Mouse (Mus musculus) embryonic facial prominence, embryonic 11.5 days (tissue): ENCODE measurements at regions not wholly inside any gene's neighbourhood (a gene's known extent, or its start where the extent isn't known, plus 50 kb on each side); places are given as distances from the start of the nearest gene placed in this dataset.

Experiments used
- ATAC-seq: fragments of 200-750 bp; cut with Nextera tagmentation; replicated peaks from 2 replicates; pipeline ENCODE4 v1.8.0; 2017; ENCODE audit warnings: low read depth; ENCODE audit not compliant: insufficient number of reproducible peaks, low FRiP score, low TSS enrichment
- DNase-seq: peaks from one replicate; pipeline ENCODE4 v3.0.0-alpha.2; 2015; ENCODE audit warnings: low spot score
- H3K27ac ChIP-seq: fragments of 300-500 bp; sonication (generic); replicated peaks from 2 replicates; pipeline ENCODE4 v1.5.1; 2014; ENCODE audit warnings: mild to moderate bottlenecking, low read depth, low read length, control low read depth
- H3K27me3 ChIP-seq: fragments of 300-500 bp; sonication (generic); 2 replicates; pipeline ENCODE4 v1.6.1; 2014; ENCODE audit warnings: mild to moderate bottlenecking, low read length, moderate library complexity, mixed read lengths; ENCODE audit not compliant: control insufficient read depth, insufficient read depth
- H3K36me3 ChIP-seq: fragments of 300-500 bp; sonication (generic); replicated peaks from 2 replicates; pipeline ENCODE4 v1.6.1; 2014; ENCODE audit warnings: low read depth, mild to moderate bottlenecking, low read length, moderate library complexity, mixed read lengths; ENCODE audit not compliant: control insufficient read depth, insufficient read depth
- H3K4me1 ChIP-seq: fragments of 300-500 bp; sonication (generic); 2 replicates; pipeline ENCODE4 v1.6.1; 2014; ENCODE audit warnings: low read length, mixed read lengths; ENCODE audit not compliant: control insufficient read depth, insufficient read depth
- H3K4me2 ChIP-seq: fragments of 300-500 bp; sonication (generic); 2 replicates; pipeline ENCODE4 v1.6.1; 2014; ENCODE audit warnings: low read depth, mild to moderate bottlenecking, control low read depth, low read length, moderate library complexity
- H3K4me3 ChIP-seq: fragments of 300-500 bp; sonication (generic); 2 replicates; pipeline ENCODE4 v1.5.1; 2014; ENCODE audit warnings: low read depth, low read length, control low read depth
- H3K9ac ChIP-seq: fragments of 300-500 bp; sonication (generic); replicated peaks from 2 replicates; pipeline ENCODE4 v1.6.1; 2014; ENCODE audit warnings: mild to moderate bottlenecking, control low read depth, low read length
- H3K9me3 ChIP-seq: fragments of 300-500 bp; sonication (generic); replicated peaks from 2 replicates; pipeline ENCODE4 v1.6.1; 2016; ENCODE audit warnings: mild to moderate bottlenecking, low read length, inconsistent platforms, mixed read lengths; ENCODE audit not compliant: control insufficient read depth
- WGBS: fragments of 180-500 bp; shearing (Covaris S2); extraction: QIAGEN DNeasy Blood & Tissue Kit; methylation state at CpG from one replicate; pipeline ENCODE4 v1.1.7; 2014; 5-methylcytosine and 5-hydroxymethylcytosine counted together

DNA sequence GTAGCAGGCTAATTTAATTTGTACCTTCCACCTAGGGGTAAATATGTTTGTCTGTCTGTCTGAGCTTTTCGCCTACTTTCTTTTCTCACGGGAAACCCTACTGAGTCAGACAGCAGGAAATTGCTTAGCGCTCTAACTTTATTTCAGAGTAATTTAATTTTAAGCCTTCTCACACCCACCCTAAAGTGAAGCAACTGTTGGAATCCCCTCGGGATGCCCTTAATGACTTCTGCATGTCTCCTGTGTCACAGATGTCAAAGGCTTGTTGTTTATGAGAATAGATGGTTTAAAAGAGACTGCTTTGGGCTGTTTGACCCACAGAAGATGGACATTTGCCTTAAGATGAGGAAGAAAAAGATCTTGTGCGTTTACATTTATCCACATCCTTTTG lies 738.8 kb upstream of the Nr2f1 start:
- H3K4me3 ChIP-seq, result no peak overlapping the region
- no peaks in the 10 kb centered on the region for H3K9me3 ChIP-seq
- DNase-seq (peak; percentile 31), ATAC-seq (no peak)
- H3K9ac ChIP-seq, result no peak overlapping the region
- WGBS, result 13% methylated on average over 5 of the region's 5 CpGs
- no peaks in the 10 kb centered on the region for H3K36me3 ChIP-seq
- no peaks in the 10 kb centered on the region for H3K27me3 ChIP-seq
- no peaks in the 10 kb centered on the region for H3K4me1 ChIP-seq
- H3K4me2 ChIP-seq, result no peak overlapping the region
- H3K27ac ChIP-seq, result no peak overlapping the region

DNA sequence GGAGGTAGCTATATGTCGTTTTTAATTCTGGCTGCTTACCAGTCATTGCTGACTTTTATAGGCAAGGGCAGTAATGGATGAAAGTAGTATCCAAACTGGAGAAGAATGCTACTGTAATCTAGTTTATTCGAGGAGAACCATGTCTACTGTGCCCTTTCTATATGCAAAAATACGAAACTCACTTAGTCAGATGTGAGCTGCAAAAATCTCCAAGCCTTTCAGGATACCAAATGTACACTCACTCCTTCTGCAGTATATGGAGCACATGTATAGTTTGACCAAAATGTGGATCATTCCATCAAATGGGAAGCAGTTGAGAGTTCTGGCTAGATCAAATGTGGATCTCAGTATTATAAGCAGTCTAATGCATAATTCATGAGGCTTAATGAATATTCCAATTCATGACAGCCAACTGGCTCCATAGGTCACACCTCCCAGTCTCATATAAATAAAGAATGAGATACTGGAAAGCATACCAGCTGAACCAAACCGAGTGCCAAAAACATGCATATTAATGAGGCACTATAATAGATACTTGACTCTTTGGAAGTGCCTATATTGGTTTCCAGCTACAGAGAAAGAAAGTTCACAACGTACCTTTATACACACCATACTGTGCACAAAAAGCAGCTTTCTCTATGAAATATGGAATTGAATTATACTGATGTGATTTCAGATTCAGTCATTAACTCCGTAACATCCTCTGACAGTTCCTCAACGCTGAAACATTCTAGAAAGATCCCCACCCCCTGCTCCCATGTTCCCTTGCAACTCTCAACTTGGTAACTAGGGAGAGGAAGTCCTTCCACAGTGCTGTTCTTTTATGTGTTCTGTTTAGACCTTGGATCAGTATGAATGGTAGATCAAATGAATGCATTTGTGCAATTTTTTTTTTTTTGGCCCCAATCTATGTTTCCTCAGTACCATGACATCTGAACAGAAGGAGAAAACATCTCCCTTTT lies 738.1 kb upstream of the Nr2f1 start:
- H3K27ac ChIP-seq, result no peak overlapping the region
- peak; percentile 80 for ATAC-seq

DNA sequence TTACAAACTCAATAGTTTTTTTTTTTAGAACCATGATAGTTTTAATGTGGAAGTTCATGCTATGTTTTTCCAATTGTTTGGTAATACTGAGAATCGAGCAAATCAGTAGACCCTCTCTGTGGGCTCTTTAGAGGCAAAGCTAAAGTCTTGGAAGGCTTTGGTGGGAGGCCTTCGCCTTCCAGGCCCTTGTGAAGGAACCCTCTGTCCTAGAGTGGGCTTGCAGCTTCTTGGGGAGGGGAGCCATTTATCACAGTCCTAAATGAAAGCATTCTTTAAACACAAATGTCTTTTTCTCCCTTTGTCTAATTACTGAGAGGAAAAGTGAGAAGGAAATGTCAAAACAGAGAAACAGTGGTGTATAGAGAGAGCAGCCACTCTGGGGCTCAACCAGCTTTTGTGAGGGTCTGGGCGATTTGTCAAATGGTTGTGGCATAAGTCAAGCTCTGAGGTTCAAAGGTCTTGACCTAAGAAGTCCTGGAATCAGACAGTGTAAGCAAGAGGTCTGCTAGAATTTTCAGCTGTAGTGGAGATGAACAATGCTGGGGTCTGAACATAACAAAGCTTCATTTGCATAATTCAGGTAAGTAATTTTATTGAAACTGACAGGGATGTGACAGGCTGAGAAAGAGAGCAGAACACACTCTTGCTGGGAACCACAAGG lies 736.6 kb upstream of the Nr2f1 start:
- no peak overlapping the region for H3K4me2 ChIP-seq
- H3K27ac ChIP-seq, result no peak overlapping the region
- WGBS, result 17% methylated on average over 3 of the region's 3 CpGs
- H3K9me3 ChIP-seq, result no peaks in the 10 kb centered on the region
- ATAC-seq, result peak; percentile 77; the same call in 1 of the 2 replicates
- no peaks in the 10 kb centered on the region for H3K27me3 ChIP-seq
- no peak overlapping the region for H3K4me3 ChIP-seq
- H3K36me3 ChIP-seq, result no peaks in the 10 kb centered on the region
- no peak overlapping the region for H3K9ac ChIP-seq
- DNase-seq, result peak; percentile 12
- H3K4me1 ChIP-seq, result no peaks in the 10 kb centered on the region

More for the DNA sequence above, 738.1 kb upstream of the Nr2f1 start:
- WGBS, result 52% methylated on average over 7 of the region's 7 CpGs
- no peak overlapping the region for H3K4me2 ChIP-seq
- H3K27me3 ChIP-seq, result no peaks in the 10 kb centered on the region
- no peak overlapping the region for H3K9ac ChIP-seq
- no peaks in the 10 kb centered on the region for H3K36me3 ChIP-seq
- no peaks in the 10 kb centered on the region for H3K4me1 ChIP-seq
- DNase-seq, result no peak
- no peaks in the 10 kb centered on the region for H3K9me3 ChIP-seq
- no peak overlapping the region for H3K4me3 ChIP-seq

DNA sequence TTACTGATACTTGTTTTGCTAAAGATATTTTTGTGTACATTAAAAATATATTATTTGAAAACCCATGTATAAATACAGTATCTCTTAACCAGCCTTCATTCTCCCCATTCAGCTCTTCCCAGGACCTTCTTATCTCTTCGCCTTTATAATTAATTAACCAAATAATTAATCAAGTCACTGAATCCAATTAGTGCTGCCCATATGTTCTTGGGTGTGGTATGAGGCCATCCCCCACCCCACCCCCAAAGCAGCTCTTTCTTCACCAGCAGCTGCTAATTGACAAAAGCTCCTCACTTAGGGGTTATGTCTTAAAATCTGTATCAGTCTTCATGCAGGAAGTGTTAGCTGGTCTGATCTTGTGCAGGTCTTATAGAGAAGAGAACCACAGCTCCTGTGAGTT lies 728.8 kb upstream of the Nr2f1 start:
- Histone ChIP-seq H3K4me3 (no peak overlapping the region), H3K27me3 (no peaks in the 10 kb centered on the region), H3K4me2 (no peak overlapping the region), H3K36me3 (no peaks in the 10 kb centered on the region), H3K4me1 (no peaks in the 10 kb centered on the region), H3K9me3 (no peaks in the 10 kb centered on the region), H3K9ac (no peak overlapping the region), H3K27ac (no peak overlapping the region)
- WGBS, result 82% methylated on average over 1 of the region's 1 CpGs
- ATAC-seq (no peak), DNase-seq (no peak)

DNA sequence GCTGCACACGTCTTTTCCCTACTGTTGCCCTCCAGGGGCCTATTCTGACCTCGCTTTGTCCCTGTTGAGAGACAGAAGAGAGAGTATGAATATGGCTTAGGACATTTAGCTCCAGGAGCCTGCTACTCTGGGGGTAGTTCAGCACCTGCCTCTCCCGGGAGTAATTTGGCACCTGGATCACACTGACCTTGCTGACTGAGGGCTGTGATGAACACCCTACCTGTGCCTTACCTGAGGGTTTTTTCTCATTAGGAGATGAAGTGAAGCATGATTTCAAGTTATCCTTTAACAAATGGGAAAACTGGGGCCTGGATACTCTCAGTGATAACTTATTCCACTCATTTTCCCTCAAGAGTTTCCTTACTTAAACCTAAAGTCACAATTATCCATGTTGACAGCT lies 721.2 kb upstream of the Nr2f1 start:
- 56% methylated on average over 3 of the region's 3 CpGs for WGBS
- ATAC-seq (no peak), DNase-seq (no peak)

DNA sequence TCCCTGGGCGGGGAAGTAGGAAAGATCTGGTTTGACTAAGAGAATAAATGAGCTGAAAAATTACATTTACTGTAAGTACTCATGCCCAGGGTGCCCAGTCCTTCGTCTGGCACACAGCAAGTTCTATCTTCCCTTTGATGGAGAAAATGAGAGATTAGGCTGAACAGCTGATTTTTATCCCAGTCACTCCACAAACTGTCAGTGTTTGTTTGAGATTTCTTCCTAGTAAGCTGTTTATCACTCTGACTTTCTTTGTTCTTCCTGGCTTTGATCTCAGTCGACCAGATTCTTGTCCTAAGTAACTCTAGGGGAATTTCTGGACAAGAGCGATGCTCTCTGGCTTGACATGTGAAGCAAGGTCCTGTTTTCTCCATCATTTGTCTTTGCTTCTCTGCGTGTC lies 710.3 kb upstream of the Nr2f1 start:
- no peaks in the 10 kb centered on the region for H3K36me3 ChIP-seq
- no peak overlapping the region for H3K4me3 ChIP-seq
- DNase-seq, result no peak
- no peaks in the 10 kb centered on the region for H3K4me1 ChIP-seq
- no peaks in the 10 kb centered on the region for H3K27me3 ChIP-seq
- no peaks in the 10 kb centered on the region for H3K9me3 ChIP-seq
- H3K9ac ChIP-seq, result no peak overlapping the region
- no peak overlapping the region for H3K4me2 ChIP-seq
- ATAC-seq, result no peak
- H3K27ac ChIP-seq, result no peak overlapping the region
- 42% methylated on average over 5 of the region's 5 CpGs for WGBS

More for the DNA sequence above, 721.2 kb upstream of the Nr2f1 start:
- no peaks in the 10 kb centered on the region for H3K36me3 ChIP-seq
- H3K4me3 ChIP-seq, result no peak overlapping the region
- H3K4me2 ChIP-seq, result no peak overlapping the region
- no peaks in the 10 kb centered on the region for H3K4me1 ChIP-seq
- H3K27ac ChIP-seq, result no peak overlapping the region
- H3K9ac ChIP-seq, result no peak overlapping the region
- no peaks in the 10 kb centered on the region for H3K9me3 ChIP-seq
- no peaks in the 10 kb centered on the region for H3K27me3 ChIP-seq

DNA sequence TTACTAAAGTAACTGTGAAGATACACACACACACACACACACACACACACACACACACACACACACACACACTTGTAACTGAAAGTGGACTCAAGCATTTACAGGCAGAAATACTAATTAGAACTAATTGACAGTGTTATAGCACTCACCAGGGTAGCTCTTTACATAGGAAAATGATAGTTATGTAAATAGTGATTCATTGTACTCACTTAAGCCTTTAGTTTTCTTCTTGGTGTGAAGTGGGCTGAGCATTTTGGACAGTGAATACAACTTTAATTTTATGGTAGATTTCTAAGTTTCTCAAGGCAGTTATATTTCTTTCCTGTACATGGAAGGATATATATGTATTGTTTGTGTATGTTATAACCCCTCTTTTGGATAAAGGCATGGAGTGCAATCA lies 704.5 kb upstream of the Nr2f1 start:
- DNase-seq, result no peak
- ATAC-seq, result no peak
- no peak overlapping the region for H3K27ac ChIP-seq
- no peak overlapping the region for H3K4me2 ChIP-seq
- no peak overlapping the region for H3K4me3 ChIP-seq
- no peak overlapping the region for H3K9ac ChIP-seq
- no peaks in the 10 kb centered on the region for H3K27me3 ChIP-seq
- H3K9me3 ChIP-seq, result no peaks in the 10 kb centered on the region
- H3K36me3 ChIP-seq, result no peaks in the 10 kb centered on the region
- no peaks in the 10 kb centered on the region for H3K4me1 ChIP-seq

DNA sequence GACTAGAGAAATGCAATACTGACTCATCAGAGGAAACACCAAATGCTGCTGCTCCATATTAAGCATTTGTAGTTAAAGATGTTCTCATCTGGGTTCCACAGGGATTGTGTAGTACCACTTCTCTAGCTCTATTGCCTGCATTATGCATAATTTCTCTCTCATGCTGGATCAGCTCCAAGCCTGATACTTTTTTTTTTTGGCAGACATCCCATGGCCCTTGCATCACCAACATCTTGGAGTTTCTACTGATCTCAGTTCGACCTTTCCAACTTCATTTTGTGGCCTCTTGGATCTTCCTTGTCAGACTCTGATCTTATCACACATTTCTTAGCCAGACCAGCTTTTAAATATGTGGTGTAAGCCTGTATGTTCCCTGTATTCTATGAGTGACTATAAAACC lies 701.1 kb upstream of the Nr2f1 start:
- Histone ChIP-seq H3K27ac (no peak overlapping the region), H3K9me3 (no peaks in the 10 kb centered on the region), H3K4me3 (no peak overlapping the region), H3K4me2 (no peak overlapping the region), H3K36me3 (no peaks in the 10 kb centered on the region), H3K4me1 (no peaks in the 10 kb centered on the region), H3K27me3 (no peaks in the 10 kb centered on the region), H3K9ac (no peak overlapping the region)
- ATAC-seq (no peak), DNase-seq (no peak)
- WGBS, result 79% methylated on average over 1 of the region's 1 CpGs
